8 mouse cellular contexts compared by ENCODE assay signal in genomic region chr13:49215128-49215503, GRCm38 (mm10). TPM values are rescaled to one million over a fixed set of nuclear protein-coding genes. Genes with fewer than 3 reads are reported as not detected.
DNase-seq lines count a peak whose midpoint lies in the region; ATAC-seq and TF ChIP-seq lines count a peak whose summit lies in the region.

No protein-coding gene starts in this region.

- peaks cover 19% of the 10 kb centered on the region for H3K4me1 ChIP-seq in lung, adult 2 months (ENCODE audit: control insufficient read depth, insufficient read depth, low read length)
- peaks cover 35% of the 10 kb centered on the region for H3K4me1 ChIP-seq in embryonic facial prominence, embryonic 14.5 days (ENCODE audit: control insufficient read depth, insufficient read depth, low read length)
- H3K4me1 ChIP-seq in intestine, embryonic 15.5 days (replicated peaks) = peaks cover 27% of the 10 kb centered on the region
- H3K4me1 ChIP-seq in neural tube, embryonic 12.5 days = peaks cover 26% of the 10 kb centered on the region

- H3K4me3 ChIP-seq in lung, adult 2 months (replicated peaks; ENCODE audit: extremely low read depth, low read depth, low read length) = peak overlapping the region; percentile 84
- peak overlapping the region; percentile 92 for H3K4me3 ChIP-seq in embryonic facial prominence, embryonic 14.5 days (ENCODE audit: low read depth, low read length)
- peak overlapping the region; percentile 91 for H3K4me3 ChIP-seq in intestine, embryonic 15.5 days (replicated peaks)
- H3K4me3 ChIP-seq in neural tube, embryonic 12.5 days = peak overlapping the region; percentile 76

- no peaks in the 10 kb centered on the region for H3K27me3 ChIP-seq in embryonic facial prominence, embryonic 14.5 days (replicated peaks; ENCODE audit: control insufficient read depth, insufficient read depth, low read length)
- H3K27me3 ChIP-seq in intestine, embryonic 15.5 days (replicated peaks) = no peaks in the 10 kb centered on the region
- H3K27me3 ChIP-seq in neural tube, embryonic 12.5 days (replicated peaks) = peaks cover 17% of the 10 kb centered on the region

- peak overlapping the region; percentile 87 for H3K9ac ChIP-seq in embryonic facial prominence, embryonic 14.5 days (ENCODE audit: low read depth, low read length)
- peak overlapping the region; percentile 87 for H3K9ac ChIP-seq in intestine, embryonic 15.5 days
- H3K9ac ChIP-seq in neural tube, embryonic 12.5 days = peak overlapping the region; percentile 73; the same call in 1 of the 2 replicates

- TF ChIP-seq POLR2A in lung, adult 2 months (IDR thresholded peaks at IDR 0.05; ENCODE audit: borderline replicate concordance, extremely low read depth, low read depth, low read length) = no peak

- peak overlapping the region; percentile 87 for H3K4me2 ChIP-seq in embryonic facial prominence, embryonic 14.5 days (ENCODE audit: low read depth, low read length)
- H3K4me2 ChIP-seq in intestine, embryonic 15.5 days (replicated peaks) = peak overlapping the region; percentile 87
- peak overlapping the region; percentile 97 for H3K4me2 ChIP-seq in neural tube, embryonic 12.5 days (replicated peaks)

- H3K36me3 ChIP-seq in embryonic facial prominence, embryonic 14.5 days (ENCODE audit: control insufficient read depth, insufficient read depth, low read length) = no peaks in the 10 kb centered on the region
- no peaks in the 10 kb centered on the region for H3K36me3 ChIP-seq in intestine, embryonic 15.5 days
- H3K36me3 ChIP-seq in neural tube, embryonic 12.5 days = no peaks in the 10 kb centered on the region

- no peaks in the 10 kb centered on the region for H3K9me3 ChIP-seq in embryonic facial prominence, embryonic 14.5 days (ENCODE audit: control insufficient read depth, low read length)
- H3K9me3 ChIP-seq in intestine, embryonic 15.5 days = no peaks in the 10 kb centered on the region
- H3K9me3 ChIP-seq in neural tube, embryonic 12.5 days = no peaks in the 10 kb centered on the region

- 13% methylated on average over 5 of the region's 5 CpGs for WGBS in lung, adult 2 months
- WGBS in embryonic facial prominence, embryonic 14.5 days = 5% methylated on average over 5 of the region's 5 CpGs
- 12% methylated on average over 5 of the region's 5 CpGs for WGBS in intestine, embryonic 15.5 days
- WGBS in neural tube, embryonic 12.5 days = 11% methylated on average over 5 of the region's 5 CpGs

- DNase-seq in lung, adult 2 months = no peak
- DNase-seq in lung, postnatal 14 days = no peak
- DNase-seq in embryonic facial prominence, embryonic 14.5 days (ENCODE audit: low spot score) = no peak
- DNase-seq in left cerebral cortex, adult 11 months (ENCODE audit: low spot score) = no peak
- no peak for DNase-seq in kidney, postnatal 25 days

- no peak for TF ChIP-seq CTCF in lung, adult 2 months (IDR thresholded peaks at IDR 0.05; ENCODE audit: insufficient read depth, low read length)

- no peak for ATAC-seq in embryonic facial prominence, embryonic 14.5 days (ENCODE audit: low read depth)
- no peak; the same call in 1 of the 2 replicates for ATAC-seq in intestine, embryonic 15.5 days
- no peak for ATAC-seq in neural tube, embryonic 12.5 days (ENCODE audit: low FRiP score, low read depth)
- no peak; the same call in 1 of the 2 replicates for ATAC-seq in megakaryocyte progenitor cell, adult 5-6 weeks (replicated peaks; ENCODE audit: poor library complexity)

- peak overlapping the region; percentile 78; the same call in 1 of the 2 replicates for H3K27ac ChIP-seq in embryonic facial prominence, embryonic 14.5 days (replicated peaks; ENCODE audit: low read depth, low read length)
- peak overlapping the region; percentile 64; the same call in 1 of the 2 replicates for H3K27ac ChIP-seq in intestine, embryonic 15.5 days
- no peak overlapping the region for H3K27ac ChIP-seq in neural tube, embryonic 12.5 days

RNA-seq across cellular contexts. Expression of gene Card19, which starts 0.7 kb away (rescaled TPM):
- polyA plus RNA-seq in lung, adult 2 months (2012; rRNA removed) = 142 and 178 TPM in 2 replicates
- polyA plus RNA-seq in embryonic facial prominence, embryonic 14.5 days (2014; fragmentation: Nextera tagmentation; extraction: Ambion mirVana) = 65.1 and 68.7 TPM in 2 replicates
- polyA plus RNA-seq in intestine, embryonic 15.5 days (2015; fragmentation: Nextera tagmentation; extraction: Ambion mirVana) = 52.6 and 54.8 TPM in 2 replicates
- polyA plus RNA-seq in neural tube, embryonic 12.5 days (2016; fragmentation: Nextera tagmentation; extraction: Ambion mirVana) = 29.0 and 32.0 TPM in 2 replicates
- 20.1 and 27.1 TPM in 2 replicates for total RNA-seq in megakaryocyte progenitor cell, adult 5-6 weeks (2015)
- 22.1 and 30.2 TPM in 2 replicates for total RNA-seq in megakaryocyte progenitor cell, adult 5-6 weeks (2017)

RNA-seq across cellular contexts. Expression of gene Ninj1, which starts 27.8 kb away (rescaled TPM):
- 161 and 222 TPM in 2 replicates for polyA plus RNA-seq in lung, adult 2 months (2012; rRNA removed)
- 62.4 and 65.0 TPM in 2 replicates for polyA plus RNA-seq in embryonic facial prominence, embryonic 14.5 days (2014; fragmentation: Nextera tagmentation; extraction: Ambion mirVana)
- 54.8 and 62.1 TPM in 2 replicates for polyA plus RNA-seq in intestine, embryonic 15.5 days (2015; fragmentation: Nextera tagmentation; extraction: Ambion mirVana)
- polyA plus RNA-seq in neural tube, embryonic 12.5 days (2016; fragmentation: Nextera tagmentation; extraction: Ambion mirVana) = 18.5 and 21.0 TPM in 2 replicates
- total RNA-seq in megakaryocyte progenitor cell, adult 5-6 weeks (2015) = 68.2 and 69.6 TPM in 2 replicates
- 38.4 and 38.8 TPM in 2 replicates for total RNA-seq in megakaryocyte progenitor cell, adult 5-6 weeks (2017)

RNA-seq across cellular contexts. Expression of gene Susd3, which starts 33.4 kb away (rescaled TPM):
- polyA plus RNA-seq in lung, adult 2 months (2012; rRNA removed) = 7.1 and 7.9 TPM in 2 replicates
- 1.9 and 2.2 TPM in 2 replicates for polyA plus RNA-seq in embryonic facial prominence, embryonic 14.5 days (2014; fragmentation: Nextera tagmentation; extraction: Ambion mirVana)
- 0.94 and 1.4 TPM in 2 replicates for polyA plus RNA-seq in intestine, embryonic 15.5 days (2015; fragmentation: Nextera tagmentation; extraction: Ambion mirVana)
- polyA plus RNA-seq in neural tube, embryonic 12.5 days (2016; fragmentation: Nextera tagmentation; extraction: Ambion mirVana) = 0.68 and 0.70 TPM in 2 replicates
- 3.8 and 5.7 TPM in 2 replicates for total RNA-seq in megakaryocyte progenitor cell, adult 5-6 weeks (2015)
- 1.7 and 4.0 TPM in 2 replicates for total RNA-seq in megakaryocyte progenitor cell, adult 5-6 weeks (2017)
